Mouse (Mus musculus) heart, adult 18-20 months (tissue): Measurements from ENCODE around the gene Rps27a. TPM values are rescaled to one million over a fixed set of nuclear protein-coding genes. Genes with fewer than 3 reads are reported as not detected.
A peak's percentile ranks its signal among the peaks of the same experiment; 100 is the strongest.
"Not testable (repeated sequence)": the region's sequence is repeated elsewhere in the genome, so short reads cannot be mapped to it uniquely, and the experiment has no call there.

Source experiments
- DNase-seq, 2 experiments: peaks; one replicate each; pipeline ENCODE4 v3.0.0; 2021 to 2022; ENCODE audit warnings: mixed read lengths in 1 of 2
- long read RNA-seq, 2 experiments: library from polyadenylated mRNA; stranded (forward); transcript quantifications; one replicate each; pipeline ENCODE4 v2.0.0; 2021
- total RNA-seq, 2 experiments: library from RNA; stranded (reverse); gene quantifications; 2 replicates each; pipeline ENCODE4 v1.2.3; 2021

Gene Rps27a
- total RNA-seq: 100 to 1,000 TPM; 497 to 519 TPM
- long read RNA-seq, experiment 1, transcript Rps27a-201 (5 exons, 637 nt): minor isoform, 16 of 215 reads
- long read RNA-seq, experiment 1, transcript Rps27a-202 (6 exons, 791 nt): major isoform, 155 of 215 reads
- long read RNA-seq, experiment 1, partial matches to known transcripts: 2 of 215 reads
- long read RNA-seq, experiment 1, other reads (novel, unspliced or antisense): 41 of 215 reads
- long read RNA-seq, experiment 2, transcript Rps27a-201 (5 exons, 637 nt): minor isoform, 16 of 193 reads
- long read RNA-seq, experiment 2, transcript Rps27a-202 (6 exons, 791 nt): major isoform, 133 of 193 reads
- long read RNA-seq, experiment 2, partial matches to known transcripts: 0 of 193 reads
- long read RNA-seq, experiment 2, other reads (novel, unspliced or antisense): 41 of 193 reads

GRCm38 (mm10) chr11:29547752-29548503 is at the start of gene Rps27a, which contains the start of gene Clhc1:
Gene Rps27a (minus strand): TSS chr11:29548109.
Gene Clhc1 (plus strand): TSS chr11:29547950.
- peak; percentile 94 to 98 for DNase-seq

DNA sequence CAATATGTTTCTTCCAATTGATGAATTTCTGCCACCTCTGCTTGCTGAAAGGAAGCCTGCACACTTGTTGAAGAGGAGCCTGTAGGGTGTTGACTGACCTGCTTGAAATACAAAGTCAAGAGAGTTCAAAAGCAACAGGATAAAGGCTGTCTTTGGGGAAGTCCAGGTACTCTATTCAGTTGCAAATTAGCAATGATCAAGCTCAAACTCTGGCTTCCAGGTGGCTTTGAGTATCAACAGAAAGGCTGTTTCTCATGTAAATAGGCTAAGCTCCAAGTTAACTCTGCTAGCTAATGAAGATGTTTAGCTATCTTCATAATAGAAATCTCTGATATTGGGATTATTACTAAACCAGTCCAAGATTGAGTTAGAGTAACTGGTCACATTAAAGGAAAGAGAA is 49.2 kb upstream of the Rps27a start:
- no peak for DNase-seq

- DNase-seq: no peak
Observed at GRCm38 (mm10) chr11:29595217-29595616, 47.3 kb upstream of the Rps27a start.

DNA sequence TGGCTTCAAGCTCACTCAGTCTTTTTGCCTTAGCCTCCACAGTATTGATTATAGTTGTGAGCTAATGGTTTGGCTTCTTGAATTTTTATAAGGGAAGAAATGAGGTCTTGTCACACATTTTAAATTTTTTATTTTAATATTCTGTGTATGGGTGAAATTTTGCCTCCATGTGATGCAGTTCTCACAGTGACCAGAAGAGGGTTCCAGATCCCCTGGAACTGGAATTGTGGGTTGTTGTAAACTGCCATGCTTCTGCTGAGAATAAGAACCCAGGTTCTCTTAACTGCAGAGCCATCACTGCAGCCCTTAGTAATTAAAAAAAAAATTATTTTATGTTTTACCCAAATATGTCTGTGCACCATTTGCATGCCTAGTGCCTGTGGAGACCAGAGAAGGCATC is 31.7 kb upstream of the Rps27a start:
- DNase-seq: peak in 1 of 2 experiments; percentile 28

DNA sequence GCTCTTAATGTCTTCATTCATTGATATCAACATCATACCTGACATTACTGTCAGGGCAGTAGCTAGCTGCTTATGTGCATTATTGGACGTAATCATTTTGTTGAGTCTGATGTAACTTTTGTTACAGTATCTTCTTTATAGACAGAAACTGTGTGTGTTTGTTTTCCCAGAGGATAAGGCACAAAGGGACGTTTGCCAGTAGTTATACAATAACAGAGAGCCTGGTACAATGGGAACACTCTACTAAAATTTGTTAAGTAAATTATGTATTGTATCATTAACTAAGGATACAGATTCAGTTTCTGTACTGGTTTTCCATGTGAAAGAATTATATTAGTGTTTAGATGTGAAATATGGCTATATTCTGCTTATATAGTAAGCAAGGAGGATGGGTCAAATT is 24.7 kb upstream of the Rps27a start:
- no peak for DNase-seq

GRCm38 (mm10) chr11:29571536-29571935 is 23.6 kb upstream of the Rps27a start:
- no peak for DNase-seq

DNA sequence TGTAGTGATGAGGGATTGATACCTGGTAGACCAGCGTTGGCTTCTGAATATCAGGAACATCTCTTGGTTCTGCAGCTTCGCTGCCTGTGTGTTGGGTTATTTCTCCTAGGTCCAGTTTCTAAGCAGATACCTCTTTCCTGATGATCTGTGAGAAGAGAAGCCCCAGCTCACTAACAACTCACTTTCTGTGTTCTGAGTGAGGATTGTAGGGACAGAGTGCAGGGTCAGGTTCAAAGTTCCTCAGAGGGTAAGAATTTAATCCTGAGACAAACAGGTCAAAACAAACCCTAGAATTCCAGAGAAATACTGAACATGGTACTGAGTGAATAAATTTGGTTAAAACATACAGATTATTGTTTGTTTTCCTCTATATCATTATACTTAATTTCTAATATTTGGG is 15.5 kb upstream of the Rps27a start:
- no peak for DNase-seq

DNA sequence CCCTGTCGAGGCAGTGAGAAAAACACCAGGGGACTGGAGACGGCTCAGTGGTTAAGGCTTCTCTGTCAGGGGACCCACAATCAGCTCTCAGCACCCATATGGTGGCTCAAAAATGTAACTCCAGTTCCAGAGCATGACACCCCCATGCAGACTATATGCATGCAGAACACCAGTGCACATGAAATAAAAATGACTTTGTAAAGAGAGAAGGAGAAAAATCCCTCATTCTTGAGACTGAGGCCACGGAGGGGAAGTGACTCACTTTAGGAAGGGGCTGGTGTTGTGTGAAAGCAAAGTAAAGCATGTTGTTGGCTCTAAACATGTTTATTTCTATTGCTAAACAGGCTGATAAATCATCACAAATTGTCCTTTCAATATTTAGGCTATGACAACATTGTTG is 13.1 kb upstream of the Rps27a start:
- no peak for DNase-seq

- DNase-seq: no peak
Observed at GRCm38 (mm10) chr11:29560452-29560851, 12.5 kb upstream of the Rps27a start.

DNA sequence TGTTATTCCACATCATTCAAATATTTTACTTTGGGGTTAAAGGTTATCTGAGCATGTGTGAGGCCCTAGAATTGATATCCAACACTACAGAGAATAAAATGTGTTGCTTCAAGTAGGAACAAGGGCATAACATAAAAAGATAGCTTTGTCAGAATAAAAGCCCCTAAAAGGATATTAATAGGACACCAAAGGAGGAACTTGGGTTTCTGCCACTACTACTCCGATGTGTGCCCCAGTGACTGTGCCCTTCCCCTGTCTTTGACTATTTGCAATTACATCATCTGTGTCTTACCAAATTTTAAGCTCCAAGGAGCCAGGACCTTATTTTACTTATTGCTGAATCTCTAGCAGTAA is 1.5 kb upstream of the Rps27a start:
- DNase-seq: peak in 1 of 2 experiments; percentile 37

- DNase-seq: no peak
Observed at GRCm38 (mm10) chr11:29548504-29549424, 855 bp upstream of the Rps27a start.

DNA sequence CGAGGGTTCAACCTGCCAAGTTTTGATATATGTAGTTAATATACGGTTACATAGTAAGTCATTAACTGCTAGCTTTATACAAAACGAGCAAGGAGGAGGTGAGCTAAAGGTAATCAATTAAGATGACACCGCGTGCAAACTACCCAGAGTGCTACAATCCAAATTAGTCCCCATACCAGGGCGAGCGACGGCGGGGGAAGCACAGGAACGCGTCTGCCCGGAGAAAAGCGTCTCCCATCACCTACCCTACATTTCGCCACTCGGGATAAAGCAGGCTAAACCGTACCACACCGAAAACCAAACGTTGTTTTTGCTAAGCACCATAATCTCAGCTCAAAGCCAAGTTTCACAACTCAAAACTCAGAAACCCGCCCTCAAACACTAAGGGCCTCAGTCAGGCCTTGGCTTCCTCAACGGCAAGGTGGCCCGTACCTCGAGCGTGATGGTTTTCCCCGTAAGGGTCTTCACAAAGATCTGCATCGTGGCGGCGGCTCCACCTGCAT is 609 bp downstream of the Rps27a start:
- DNase-seq: no peak

DNA sequence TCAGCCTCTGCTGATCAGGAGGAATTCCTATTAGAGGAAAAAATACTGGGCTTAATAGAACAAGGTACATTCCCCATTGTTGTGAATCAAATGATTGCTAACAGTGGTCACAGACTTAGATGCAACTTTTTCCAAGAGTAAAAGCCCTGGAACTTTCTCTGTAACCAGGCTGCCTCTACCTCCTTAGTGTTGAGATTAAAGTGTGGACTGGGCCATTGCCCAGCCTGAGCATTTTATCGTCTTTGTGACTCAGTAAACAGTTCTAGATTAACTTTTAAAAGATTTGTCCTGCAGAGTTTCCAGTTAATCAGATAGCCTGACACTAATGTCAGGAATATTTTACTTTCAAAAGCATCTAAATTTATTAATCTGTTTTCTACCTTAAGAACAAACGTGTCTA is 1.1 kb downstream of the Rps27a start:
- DNase-seq: no peak

GRCm38 (mm10) chr11:29546297-29546696 is 1.6 kb downstream of the Rps27a start:
- DNase-seq: not testable (repeated sequence)

DNA sequence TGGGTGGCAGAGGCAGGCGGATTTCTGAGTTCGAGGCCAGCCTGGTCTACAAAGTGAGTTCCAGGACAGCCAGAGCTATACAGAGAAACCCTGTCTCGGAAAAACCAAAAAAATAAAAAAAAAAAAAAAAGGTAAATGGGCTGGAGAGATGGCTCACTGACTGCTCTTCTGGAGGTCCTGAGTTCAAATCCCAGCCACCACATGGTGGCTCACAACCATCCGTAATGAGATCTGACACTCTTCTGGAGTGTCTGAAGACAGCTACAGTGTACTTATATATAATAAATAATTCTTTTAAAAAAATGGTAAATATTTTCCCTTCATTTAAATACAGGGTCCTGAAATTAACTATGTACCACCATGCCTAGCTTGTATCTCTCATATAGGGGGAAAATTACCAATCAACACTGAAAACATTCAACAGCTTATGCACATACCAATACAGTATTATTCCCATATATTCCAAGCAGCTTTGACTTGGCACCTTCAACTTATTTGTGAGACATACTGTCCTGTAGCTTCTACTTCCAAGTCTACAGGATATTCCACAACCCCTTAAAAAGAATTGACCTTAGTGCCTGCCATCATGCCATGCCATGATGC is 2.7 kb downstream of the Rps27a start:
- DNase-seq: not testable (repeated sequence)

DNA sequence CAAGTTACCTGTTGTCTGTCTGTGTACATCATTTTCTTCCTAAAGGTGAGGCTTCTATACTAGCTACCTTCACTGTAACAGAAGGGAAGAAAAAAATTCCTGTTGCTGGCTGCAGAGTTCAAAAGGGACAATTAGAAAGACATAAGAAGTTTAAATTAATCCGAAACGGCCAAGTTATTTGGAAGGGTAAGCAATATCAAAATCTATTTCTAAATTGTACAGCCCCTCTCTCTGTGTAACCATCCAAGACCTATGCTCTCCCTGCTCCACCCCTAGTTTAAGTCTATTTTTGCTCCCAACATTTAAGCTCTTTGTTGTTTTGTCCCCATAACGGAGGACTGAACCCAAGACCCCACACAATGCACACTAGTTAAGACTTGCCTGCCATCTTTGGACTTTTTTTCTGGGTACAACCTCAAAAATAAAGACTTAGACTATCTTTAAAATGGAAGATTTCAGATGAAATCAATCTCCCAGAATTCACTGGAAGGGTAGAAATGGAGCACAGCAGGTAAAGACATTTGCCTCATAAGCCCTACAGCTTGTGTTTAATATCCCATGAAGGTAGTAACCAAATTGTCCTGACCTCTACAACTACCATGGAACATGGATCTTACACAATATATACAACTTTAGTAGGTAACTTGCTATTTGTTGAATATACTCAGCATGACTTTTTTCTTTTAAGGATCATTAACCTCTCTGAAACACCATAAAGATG is 3.5 kb downstream of the Rps27a start:
- no peak for DNase-seq

- no peak for DNase-seq
Observed at GRCm38 (mm10) chr11:29538201-29538600, 9.7 kb downstream of the Rps27a start.

DNA sequence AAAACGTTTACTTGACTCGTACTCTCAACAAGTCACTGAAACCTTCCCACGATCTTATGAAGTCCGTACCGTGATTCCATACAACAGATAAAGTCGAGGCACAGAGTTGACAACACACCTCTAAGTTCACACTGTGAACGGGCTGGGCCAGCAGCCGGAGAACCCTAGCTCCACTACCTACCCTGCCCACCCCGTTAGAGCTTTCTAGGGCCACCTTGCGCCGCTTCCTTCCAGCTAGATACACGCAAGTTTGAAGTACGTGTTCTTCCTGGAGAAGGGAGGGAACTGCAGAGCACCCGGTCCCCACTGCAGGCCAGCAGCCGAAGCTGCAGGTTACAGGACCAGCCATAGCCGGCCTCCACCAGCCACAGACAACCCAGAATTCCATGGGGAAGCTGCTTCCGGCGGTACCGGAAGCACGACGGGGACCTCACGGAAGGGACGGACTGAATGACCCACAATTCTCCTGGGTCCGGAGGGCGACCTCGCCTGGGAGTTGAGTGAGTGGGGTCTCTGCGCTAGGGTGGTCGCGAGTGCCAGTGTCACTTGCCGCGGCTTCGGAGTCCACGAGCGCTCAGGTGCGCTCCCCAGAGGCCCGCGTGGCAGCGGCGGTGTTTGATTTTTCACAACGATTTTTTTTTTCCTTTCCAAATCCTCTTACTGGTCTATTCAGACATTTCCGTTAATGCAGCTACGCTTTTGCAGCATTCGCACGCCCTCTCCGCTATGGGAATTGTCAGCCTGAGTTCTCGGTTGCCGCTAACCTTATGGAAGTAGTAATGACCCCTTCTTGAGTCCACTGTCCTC is 21.7 kb downstream of the Rps27a start, which contains the start of gene Mtif2:
Mtif2 (plus strand) TSS at position 421 of the 807 bp plus-strand sequence.
- peak; percentile 81 to 86 for DNase-seq

GRCm38 (mm10) chr11:29514682-29515412 is 33.1 kb downstream of the Rps27a start, which contains the start of gene Prorsd1:
Gene Prorsd1 (minus strand): TSS chr11:29515033.
- peak; percentile 92 to 94 for DNase-seq
